Comparison of ENCODE assay signal across 8 mouse cellular contexts in genomic region chr15:102624970-102625686, GRCm38 (mm10). TPM values are rescaled to one million over a fixed set of nuclear protein-coding genes. Genes with fewer than 3 reads are reported as not detected.
DNase-seq lines count a peak whose midpoint lies in the region; ATAC-seq and TF ChIP-seq lines count a peak whose summit lies in the region.

Gm28047 (minus strand) TSS chr15:102625067.
Atf7 (minus strand) TSS chr15:102625464.

- peak within 1 kb of the TSS; percentile 54 for H3K4me3 ChIP-seq in embryonic facial prominence, embryonic 14.5 days (ENCODE audit: low read depth, low read length)
- H3K4me3 ChIP-seq in heart, adult 2 months: peak within 1 kb of the TSS; percentile 68
- H3K4me3 ChIP-seq in limb, embryonic 13.5 days: peak within 1 kb of the TSS; percentile 72
- H3K4me3 ChIP-seq in midbrain, embryonic 16.5 days (ENCODE audit: low read depth, low read length): peak within 1 kb of the TSS; percentile 80

- ATAC-seq in embryonic facial prominence, embryonic 14.5 days (ENCODE audit: low read depth): peak; percentile 99
- ATAC-seq in limb, embryonic 13.5 days (ENCODE audit: low FRiP score, low read depth): peak; percentile 100
- ATAC-seq in midbrain, embryonic 16.5 days: peak; percentile 100

- H3K36me3 ChIP-seq in embryonic facial prominence, embryonic 14.5 days (ENCODE audit: control insufficient read depth, insufficient read depth, low read length): no peaks in the 10 kb centered on the region; the same call in 1 of the 2 replicates
- H3K36me3 ChIP-seq in heart, adult 2 months (ENCODE audit: control insufficient read depth, insufficient read depth, low read length): peaks cover 17% of the 10 kb centered on the region
- H3K36me3 ChIP-seq in limb, embryonic 13.5 days: 0 out of 2 replicates have a peak, but pooled peaks cover 4% of the 10 kb centered on the region
- no peaks in the 10 kb centered on the region for H3K36me3 ChIP-seq in midbrain, embryonic 16.5 days (ENCODE audit: control insufficient read depth, insufficient read depth, low read length)

- no peaks in the 10 kb centered on the region for H3K27me3 ChIP-seq in embryonic facial prominence, embryonic 14.5 days (replicated peaks; ENCODE audit: control insufficient read depth, insufficient read depth, low read length)
- H3K27me3 ChIP-seq in heart, adult 2 months (ENCODE audit: control insufficient read depth, insufficient read depth, low read length): no peaks in the 10 kb centered on the region
- no peaks in the 10 kb centered on the region for H3K27me3 ChIP-seq in limb, embryonic 13.5 days
- no peaks in the 10 kb centered on the region for H3K27me3 ChIP-seq in midbrain, embryonic 16.5 days (ENCODE audit: control insufficient read depth, insufficient read depth, low read depth, low read length)

- H3K27ac ChIP-seq in embryonic facial prominence, embryonic 14.5 days (replicated peaks; ENCODE audit: low read depth, low read length): peak within 1 kb of the TSS; percentile 97
- peak within 1 kb of the TSS; percentile 99 for H3K27ac ChIP-seq in heart, adult 2 months
- H3K27ac ChIP-seq in limb, embryonic 13.5 days: peak within 1 kb of the TSS; percentile 98
- peak within 1 kb of the TSS; percentile 95 for H3K27ac ChIP-seq in midbrain, embryonic 16.5 days (ENCODE audit: low read length)

- peaks cover 16% of the 10 kb centered on the region for H3K4me1 ChIP-seq in embryonic facial prominence, embryonic 14.5 days (ENCODE audit: control insufficient read depth, insufficient read depth, low read length)
- peaks cover 8% of the 10 kb centered on the region for H3K4me1 ChIP-seq in heart, adult 2 months (ENCODE audit: control insufficient read depth, insufficient read depth, low read length)
- H3K4me1 ChIP-seq in limb, embryonic 13.5 days: peaks cover 25% of the 10 kb centered on the region
- H3K4me1 ChIP-seq in midbrain, embryonic 16.5 days (ENCODE audit: control insufficient read depth, insufficient read depth, low read length): peaks cover 23% of the 10 kb centered on the region

- H3K79me2 ChIP-seq in heart, adult 2 months (replicated peaks; ENCODE audit: control insufficient read depth, insufficient read depth, low read length): peaks cover 7% of the 10 kb centered on the region

- H3K4me2 ChIP-seq in embryonic facial prominence, embryonic 14.5 days (ENCODE audit: low read depth, low read length): peak within 1 kb of the TSS; percentile 75
- peak within 1 kb of the TSS; percentile 87 for H3K4me2 ChIP-seq in limb, embryonic 13.5 days (replicated peaks)
- peak within 1 kb of the TSS; percentile 95 for H3K4me2 ChIP-seq in midbrain, embryonic 16.5 days (ENCODE audit: low read length)

- WGBS in embryonic facial prominence, embryonic 14.5 days: under 1% methylated on average over 43 of the region's 51 CpGs
- WGBS in heart, adult 2 months: under 1% methylated on average over 49 of the region's 51 CpGs
- WGBS in limb, embryonic 13.5 days: under 1% methylated on average over 48 of the region's 51 CpGs
- WGBS in midbrain, embryonic 16.5 days: 1% methylated on average over 51 of the region's 51 CpGs

- peak; percentile 82 for TF ChIP-seq POLR2A in heart, adult 2 months (IDR thresholded peaks at IDR 0.05; ENCODE audit: insufficient read depth, low read depth, low read length)

- no peaks in the 10 kb centered on the region for H3K9me3 ChIP-seq in embryonic facial prominence, embryonic 14.5 days (ENCODE audit: control insufficient read depth, low read length)
- H3K9me3 ChIP-seq in limb, embryonic 13.5 days: no peaks in the 10 kb centered on the region
- H3K9me3 ChIP-seq in midbrain, embryonic 16.5 days (replicated peaks; ENCODE audit: control insufficient read depth, low read length, poor library complexity, severe bottlenecking): no peaks in the 10 kb centered on the region

- peak; percentile 99 for DNase-seq in 3T3-L1 (ENCODE audit: low read depth, low spot score)
- peak; percentile 98 to 100 for DNase-seq in adrenal gland, postnatal 4 days (ENCODE audit: low spot score in 2 of 2)
- DNase-seq in embryonic facial prominence, embryonic 14.5 days (ENCODE audit: low spot score): peak; percentile 99
- peak; percentile 100 for DNase-seq in heart, adult 2 months
- DNase-seq in kidney, adult 8-10 months: peak; percentile 99
- peak; percentile 98 to 100 for DNase-seq in spleen, postnatal 10 days (ENCODE audit: low spot score in 2 of 2)

- no peak for TF ChIP-seq CTCF in heart, adult 2 months (IDR thresholded peaks at IDR 0.05)

- intact Hi-C loops in heart, adult 2 months (cut with DNase I): loop anchor here (2.0 to 5.0 kb wide), 3 partner anchors 46 to 97 kb away; partner anchors contain the start of gene Calcoco1

- peak within 1 kb of the TSS; percentile 78 for H3K9ac ChIP-seq in embryonic facial prominence, embryonic 14.5 days (ENCODE audit: low read depth, low read length)
- peak within 1 kb of the TSS; percentile 91 for H3K9ac ChIP-seq in heart, adult 2 months (ENCODE audit: low read depth, low read length)
- H3K9ac ChIP-seq in limb, embryonic 13.5 days: peak within 1 kb of the TSS; percentile 79
- H3K9ac ChIP-seq in midbrain, embryonic 16.5 days (ENCODE audit: low read depth, low read length): peak within 1 kb of the TSS; percentile 84

- no peak for TF ChIP-seq EP300 in heart, adult 2 months (IDR thresholded peaks at IDR 0.05; ENCODE audit: insufficient read depth, low read depth, low read length)

RNA-seq across cellular contexts. Expression of gene Gm28047, which starts in this region (rescaled TPM):
- total RNA-seq in adrenal gland, postnatal 4 days (2021): 1 to 10 TPM in 1 of 2 experiments, not detected in 1; 1.5 TPM
- not detected in 2 replicates for polyA plus RNA-seq in embryonic facial prominence, embryonic 14.5 days (2014; fragmentation: Nextera tagmentation; extraction: Ambion mirVana)
- total RNA-seq in heart, adult 2 months (2021): 1 to 10 TPM in 1 of 2 experiments, under 1 TPM in 1; 0.36 to 1.3 TPM
- not detected in 2 replicates for polyA plus RNA-seq in heart, adult 2 months (2012; rRNA removed)
- polyA plus RNA-seq in limb, embryonic 13.5 days (2015; fragmentation: Nextera tagmentation; extraction: Ambion mirVana): not detected in 2 replicates
- not detected in 2 replicates for polyA plus RNA-seq in midbrain, embryonic 16.5 days (2015; fragmentation: Nextera tagmentation; extraction: Ambion mirVana)

RNA-seq across cellular contexts. Expression of gene Atf7, which starts in this region (rescaled TPM):
- total RNA-seq in adrenal gland, postnatal 4 days (2021): 10 to 100 TPM; 81.4 to 87.1 TPM
- 43.0 and 43.8 TPM in 2 replicates for polyA plus RNA-seq in embryonic facial prominence, embryonic 14.5 days (2014; fragmentation: Nextera tagmentation; extraction: Ambion mirVana)
- total RNA-seq in heart, adult 2 months (2021): 10 to 100 TPM; 49.9 TPM
- 77.6 and 122 TPM in 2 replicates for polyA plus RNA-seq in heart, adult 2 months (2012; rRNA removed)
- polyA plus RNA-seq in limb, embryonic 13.5 days (2015; fragmentation: Nextera tagmentation; extraction: Ambion mirVana): 47.2 and 51.0 TPM in 2 replicates
- 16.0 TPM in 2 replicates for polyA plus RNA-seq in midbrain, embryonic 16.5 days (2015; fragmentation: Nextera tagmentation; extraction: Ambion mirVana)

Comparison
In these comparisons a context has a peak if more than half of its experiments do, and no peak if none do; other contexts are left out.
1. Peak in every context shown above with its lines: DNase-seq, ATAC-seq, H3K4me3 ChIP-seq and H3K27ac ChIP-seq.